Mouse (Mus musculus) kidney, embryonic 14.5 days (tissue): ENCODE data around the gene Trim37. TPM values are rescaled to one million over a fixed set of nuclear protein-coding genes. Genes with fewer than 3 reads are reported as not detected.
A peak's percentile ranks its signal among the peaks of the same experiment; 100 is the strongest.

Experiments used
- ATAC-seq: fragments of 200-750 bp; cut with Nextera tagmentation; 2 replicates; pipeline ENCODE4 v1.8.0; 2017; ENCODE audit warnings: moderate number of reproducible peaks, mild to moderate bottlenecking, moderate TSS enrichment, moderate library complexity; ENCODE audit not compliant: low FRiP score, low TSS enrichment
- H3K27ac ChIP-seq: fragments of 300-500 bp; sonication (generic); 2 replicates; pipeline ENCODE4 v1.5.1; 2014; ENCODE audit warnings: low read depth, mild to moderate bottlenecking, low read length, moderate library complexity, mixed read lengths
- H3K27me3 ChIP-seq: fragments of 300-500 bp; sonication (generic); 2 replicates; pipeline ENCODE4 v1.6.1; 2014; ENCODE audit warnings: mild to moderate bottlenecking, low read length; ENCODE audit not compliant: control insufficient read depth, insufficient read depth
- H3K36me3 ChIP-seq: fragments of 300-500 bp; sonication (generic); 2 replicates; pipeline ENCODE4 v1.6.1; 2014; ENCODE audit warnings: low read length, mixed read lengths; ENCODE audit not compliant: control insufficient read depth, insufficient read depth
- H3K4me1 ChIP-seq: fragments of 300-500 bp; sonication (generic); 2 replicates; pipeline ENCODE4 v1.6.1; 2014; ENCODE audit warnings: low read length, mixed read lengths; ENCODE audit not compliant: control insufficient read depth, insufficient read depth
- H3K4me2 ChIP-seq: fragments of 300-500 bp; sonication (generic); replicated peaks from 2 replicates; pipeline ENCODE4 v1.6.1; 2014; ENCODE audit warnings: low read depth, mild to moderate bottlenecking, low read length
- H3K4me3 ChIP-seq: fragments of 300-500 bp; sonication (generic); 2 replicates; pipeline ENCODE4 v1.5.1; 2014; ENCODE audit warnings: mild to moderate bottlenecking, low read length
- H3K9ac ChIP-seq: fragments of 300-500 bp; sonication (generic); 2 replicates; pipeline ENCODE4 v1.6.1; 2014; ENCODE audit warnings: low read depth, mild to moderate bottlenecking, low read length, moderate library complexity
- H3K9me3 ChIP-seq: fragments of 300-500 bp; sonication (generic); 2 replicates; pipeline ENCODE4 v1.6.1; 2016; ENCODE audit warnings: low read length; ENCODE audit not compliant: control insufficient read depth
- WGBS: fragments of 180-500 bp; shearing (Covaris S2); extraction: QIAGEN DNeasy Blood & Tissue Kit; methylation state at CpG from one replicate; pipeline ENCODE4 v1.1.7; 2014; 5-methylcytosine and 5-hydroxymethylcytosine counted together
- polyA plus RNA-seq: library from polyadenylated mRNA; unstranded; fragments of >200 nt; fragmentation: Nextera tagmentation; extraction: Ambion mirVana; gene quantifications from 2 replicates; pipeline ENCODE4 v1.2.1, GENCODE M21; 2014

Gene Trim37
- polyA plus RNA-seq, 1 experiment from 2014 or later = 41.4 TPM

DNA sequence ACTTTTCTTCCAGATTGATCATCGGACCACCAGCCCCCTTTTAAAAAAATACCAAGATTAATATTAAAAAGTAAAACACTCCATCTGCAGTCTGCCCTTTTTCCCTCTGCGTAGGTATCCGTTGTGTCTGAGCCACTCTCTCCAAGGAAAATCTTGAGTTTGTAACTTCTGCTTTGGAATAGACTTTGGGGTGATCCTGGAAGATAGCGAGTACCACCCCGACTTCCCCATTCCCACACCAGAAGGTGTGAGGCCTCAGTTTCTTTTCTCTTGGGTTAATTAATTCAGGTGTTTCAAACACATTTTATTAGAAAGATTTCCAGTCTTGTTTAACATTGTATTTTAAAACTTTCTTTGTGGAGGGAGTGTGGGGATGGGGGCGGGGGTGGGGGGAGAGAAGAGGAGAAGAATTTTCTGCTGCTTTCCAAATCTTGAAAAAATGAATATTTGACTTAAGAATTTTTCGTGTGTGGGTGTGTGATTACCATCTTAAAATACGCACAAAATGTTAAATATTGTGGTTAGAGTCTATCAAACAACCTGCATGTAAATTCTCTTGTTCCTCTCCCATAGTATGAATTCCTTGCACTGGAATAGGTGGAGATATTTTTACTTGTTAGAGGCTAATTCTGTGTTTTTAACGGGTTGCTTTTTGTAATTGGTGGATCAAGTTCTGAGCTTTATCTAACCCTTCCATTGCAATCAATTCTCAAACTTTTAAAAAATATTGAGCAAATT is 16.5 kb upstream of the Trim37 start:
- 6% methylated on average over 9 of the region's 9 CpGs for WGBS
- Histone ChIP-seq H3K4me1 (peaks cover 11% of the 10 kb centered on the region; the same call in 1 of the 2 replicates), H3K4me3 (peak overlapping the region; percentile 87), H3K27ac (peak overlapping the region; percentile 99), H3K4me2 (peak overlapping the region; percentile 60), H3K36me3 (peaks cover 39% of the 10 kb centered on the region), H3K9ac (peak overlapping the region; percentile 94), H3K9me3 (no peaks in the 10 kb centered on the region), H3K27me3 (no peaks in the 10 kb centered on the region)
- no peak for ATAC-seq

DNA sequence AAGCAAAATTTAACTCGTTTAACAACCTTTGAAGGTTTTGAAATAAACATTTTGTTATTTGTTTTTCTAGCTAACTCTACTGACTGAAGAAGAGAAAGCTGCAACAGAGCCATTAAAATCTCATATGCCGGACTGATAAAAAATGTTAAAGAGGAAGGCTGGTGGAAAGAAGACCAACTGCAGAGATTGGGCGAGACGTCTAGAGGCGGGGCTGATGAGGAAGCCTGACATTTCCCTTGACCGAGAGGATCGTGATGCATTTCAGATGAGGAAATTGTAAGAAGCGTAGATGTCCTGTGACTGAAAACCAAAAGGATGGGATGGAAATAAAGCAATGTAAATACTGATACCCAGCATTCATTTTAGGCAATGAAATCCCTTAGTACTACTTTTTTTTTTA is 5.0 kb upstream of the Trim37 start:
- Histone ChIP-seq H3K4me3 (no peak overlapping the region), H3K27ac (no peak overlapping the region), H3K9ac (no peak overlapping the region), H3K36me3 (peaks cover 66% of the 10 kb centered on the region), H3K27me3 (no peaks in the 10 kb centered on the region), H3K4me1 (no peaks in the 10 kb centered on the region; the same call in none of the 2 replicates), H3K9me3 (no peaks in the 10 kb centered on the region), H3K4me2 (no peak overlapping the region)
- no peak for ATAC-seq
- 90% methylated on average over 8 of the region's 8 CpGs for WGBS

DNA sequence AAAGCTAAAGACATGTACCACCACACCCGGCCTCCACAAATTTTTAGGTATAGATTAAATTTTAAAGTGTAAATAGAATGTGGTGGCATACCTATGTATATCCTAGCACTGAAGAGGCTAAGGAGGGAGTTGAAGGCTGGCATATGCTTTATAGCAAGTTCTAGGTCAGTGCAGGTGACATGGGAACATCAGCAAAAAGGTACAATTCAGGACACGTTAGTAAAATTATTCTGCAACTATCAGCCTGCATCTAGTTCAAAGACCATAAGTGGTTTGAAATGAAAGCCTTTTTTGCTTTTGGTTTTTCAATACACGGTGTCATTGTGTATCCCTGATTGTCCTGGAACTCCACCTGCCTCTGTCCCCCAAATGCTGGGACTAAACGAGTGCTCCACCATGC is 1.3 kb upstream of the Trim37 start:
- H3K4me1 ChIP-seq = no peaks in the 10 kb centered on the region; the same call in none of the 2 replicates
- no peak overlapping the region for H3K27ac ChIP-seq
- no peak for ATAC-seq
- H3K27me3 ChIP-seq = no peaks in the 10 kb centered on the region
- no peaks in the 10 kb centered on the region for H3K9me3 ChIP-seq
- peak overlapping the region; percentile 51 for H3K4me2 ChIP-seq
- peaks cover 42% of the 10 kb centered on the region for H3K36me3 ChIP-seq
- peak overlapping the region; percentile 62; the same call in 1 of the 2 replicates for H3K9ac ChIP-seq
- H3K4me3 ChIP-seq = no peak overlapping the region; the same call in 1 of the 2 replicates
- WGBS = 51% methylated on average over 4 of the region's 4 CpGs

DNA sequence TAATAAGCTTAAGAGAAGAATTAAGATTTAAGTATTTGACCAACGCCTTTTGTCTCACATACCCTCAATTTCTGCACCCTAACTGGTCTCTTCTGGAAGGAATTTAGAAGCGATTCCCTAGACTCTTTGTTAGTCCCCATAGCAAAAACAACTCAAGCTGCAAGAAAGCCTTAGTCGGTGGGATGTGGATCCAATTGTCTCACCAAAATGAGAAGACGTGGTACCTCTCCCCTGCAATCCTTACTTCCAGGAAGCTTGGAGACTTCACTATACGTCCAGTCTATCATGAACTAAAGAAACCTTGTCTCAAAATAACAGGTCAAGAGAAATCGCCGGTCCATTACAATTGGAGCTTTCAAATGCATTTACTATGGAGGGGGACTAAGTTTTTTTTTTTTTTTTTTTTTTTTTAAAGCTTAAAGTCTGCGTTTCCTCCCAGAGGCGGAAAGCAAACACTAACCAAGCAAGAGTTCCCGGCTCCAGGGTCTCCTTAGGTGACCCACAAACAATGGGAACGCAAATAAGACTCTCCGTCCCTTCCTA is 525 bp upstream of the Trim37 start:
- Histone ChIP-seq H3K4me2 (peak overlapping the region; percentile 51), H3K9me3 (no peaks in the 10 kb centered on the region), H3K9ac (peak overlapping the region; percentile 62; the same call in 1 of the 2 replicates), H3K4me3 (peak overlapping the region; percentile 76), H3K4me1 (no peaks in the 10 kb centered on the region; the same call in none of the 2 replicates), H3K27ac (peak overlapping the region; percentile 86), H3K27me3 (no peaks in the 10 kb centered on the region), H3K36me3 (peaks cover 40% of the 10 kb centered on the region)
- ATAC-seq = no peak
- 2% methylated on average over 12 of the region's 12 CpGs for WGBS

DNA sequence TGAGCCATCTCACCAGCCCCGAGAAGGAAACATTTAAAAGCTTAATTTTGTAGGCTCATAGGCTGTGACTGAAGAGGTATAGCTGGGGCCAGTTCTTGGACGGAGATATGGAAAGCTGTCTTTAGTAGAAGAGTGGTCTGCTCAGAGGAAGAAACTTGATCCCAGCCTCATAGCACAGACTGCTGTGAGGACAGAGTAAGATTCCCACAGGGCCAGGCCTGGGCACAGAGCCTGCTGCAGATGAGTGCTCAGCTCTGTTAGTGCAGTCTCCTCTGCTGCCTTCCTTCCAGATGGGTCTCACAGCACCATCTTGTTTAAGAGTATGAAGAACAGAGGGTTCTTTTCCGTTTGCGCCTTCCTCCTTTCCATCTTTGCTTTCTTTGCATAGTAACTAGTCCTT is 9.4 kb downstream of the Trim37 start:
- Histone ChIP-seq H3K9ac (no peak overlapping the region), H3K4me3 (no peak overlapping the region), H3K4me2 (no peak overlapping the region), H3K4me1 (no peaks in the 10 kb centered on the region), H3K27me3 (no peaks in the 10 kb centered on the region), H3K36me3 (peaks cover 7% of the 10 kb centered on the region), H3K27ac (no peak overlapping the region), H3K9me3 (no peaks in the 10 kb centered on the region)
- no peak for ATAC-seq
- WGBS = 86% methylated on average over 4 of the region's 4 CpGs

DNA sequence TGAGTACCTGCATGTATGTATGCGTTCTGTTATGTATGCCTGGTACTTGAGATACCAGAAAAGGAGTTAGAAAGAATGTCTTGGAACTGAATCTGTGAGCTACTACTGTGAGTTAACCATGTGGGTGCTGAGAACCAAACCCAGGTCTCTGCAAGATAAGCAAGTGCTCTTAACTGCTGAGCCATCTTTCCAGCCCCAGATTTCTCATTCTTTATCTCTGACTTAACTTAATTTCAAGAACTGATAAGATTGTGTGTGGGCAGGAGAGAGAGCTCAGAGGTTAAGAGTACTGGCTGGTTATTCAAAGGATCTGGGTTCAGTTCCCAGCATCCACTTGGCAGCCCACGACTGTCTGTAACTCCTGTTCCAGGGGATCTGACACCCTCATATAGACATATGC is 31.1 kb downstream of the Trim37 start:
- Histone ChIP-seq H3K36me3 (peaks cover 12% of the 10 kb centered on the region; the same call in 1 of the 2 replicates), H3K4me3 (no peak overlapping the region), H3K9ac (no peak overlapping the region), H3K27ac (no peak overlapping the region), H3K27me3 (no peaks in the 10 kb centered on the region), H3K4me1 (no peaks in the 10 kb centered on the region), H3K4me2 (no peak overlapping the region), H3K9me3 (no peaks in the 10 kb centered on the region)
- no peak for ATAC-seq
- WGBS = 94% methylated on average over 2 of the region's 2 CpGs

DNA sequence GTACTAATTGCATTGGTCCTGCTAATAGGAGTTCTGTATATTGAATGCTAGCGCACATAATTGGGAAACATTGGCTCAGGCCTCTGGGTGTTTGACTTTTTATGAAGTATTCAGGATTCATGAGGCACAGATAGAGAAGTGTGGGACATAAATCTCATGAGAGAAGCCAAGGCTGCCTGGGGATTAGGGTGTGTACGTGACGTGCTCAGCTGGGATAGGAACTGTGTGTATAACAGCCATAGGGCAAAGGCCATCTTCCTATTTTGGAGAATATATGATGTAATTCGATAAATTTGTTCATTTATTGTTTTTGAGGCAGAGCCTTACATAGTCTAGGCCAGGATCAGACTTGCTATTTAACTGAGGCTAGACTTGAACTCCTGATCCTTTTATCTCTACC is 35.8 kb downstream of the Trim37 start:
- Histone ChIP-seq H3K9ac (no peak overlapping the region), H3K4me3 (no peak overlapping the region), H3K9me3 (no peaks in the 10 kb centered on the region), H3K4me2 (no peak overlapping the region), H3K27ac (no peak overlapping the region), H3K27me3 (no peaks in the 10 kb centered on the region), H3K4me1 (no peaks in the 10 kb centered on the region), H3K36me3 (peaks cover 24% of the 10 kb centered on the region)
- ATAC-seq = no peak
- 87% methylated on average over 4 of the region's 4 CpGs for WGBS

DNA sequence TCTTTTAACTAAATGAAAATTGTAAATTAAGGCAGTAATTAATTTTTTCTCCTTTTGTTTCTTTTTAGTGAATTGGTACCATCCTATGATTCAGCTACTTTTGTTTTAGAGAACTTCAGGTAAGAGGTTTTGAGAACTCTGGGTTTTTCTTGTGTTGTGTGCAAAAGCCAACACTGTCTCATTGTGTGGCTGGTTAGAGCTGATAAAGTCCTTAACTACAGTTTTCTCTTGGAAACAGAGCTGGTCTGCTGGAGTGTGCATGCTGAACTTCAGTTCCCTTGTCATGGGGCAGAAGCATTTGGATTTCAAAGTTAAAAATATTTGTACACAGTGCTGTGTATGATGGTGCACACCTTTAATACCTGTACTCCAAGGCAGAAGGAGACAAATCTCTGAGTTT is 36.9 kb downstream of the Trim37 start:
- H3K4me1 ChIP-seq = no peaks in the 10 kb centered on the region
- no peaks in the 10 kb centered on the region for H3K9me3 ChIP-seq
- peaks cover 31% of the 10 kb centered on the region for H3K36me3 ChIP-seq
- no peak overlapping the region for H3K4me2 ChIP-seq
- H3K4me3 ChIP-seq = no peak overlapping the region
- H3K27me3 ChIP-seq = no peaks in the 10 kb centered on the region
- H3K9ac ChIP-seq = no peak overlapping the region
- no peak for ATAC-seq
- H3K27ac ChIP-seq = no peak overlapping the region

DNA sequence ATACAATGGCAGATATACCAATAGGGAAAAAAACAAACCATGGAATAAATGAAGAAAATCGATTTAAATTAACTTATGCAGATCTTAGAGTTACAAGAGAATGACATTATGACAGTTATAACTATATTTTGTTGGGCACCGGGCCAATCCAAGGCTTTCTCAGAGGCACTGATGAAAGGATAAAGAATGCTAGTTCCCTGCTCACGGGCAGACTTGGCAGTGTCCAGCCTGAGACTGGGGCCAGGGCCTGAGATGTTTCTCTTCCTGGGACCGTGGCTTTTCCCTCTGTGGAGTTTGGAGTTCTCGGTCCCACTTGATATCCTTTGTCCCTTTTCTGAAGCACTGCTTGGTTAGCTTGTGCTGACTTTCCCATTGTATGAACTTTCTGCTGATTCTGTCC is 46.7 kb downstream of the Trim37 start:
- H3K27ac ChIP-seq = no peak overlapping the region
- no peaks in the 10 kb centered on the region for H3K9me3 ChIP-seq
- H3K4me2 ChIP-seq = no peak overlapping the region
- H3K9ac ChIP-seq = no peak overlapping the region
- ATAC-seq = no peak
- WGBS = 90% methylated on average over 5 of the region's 5 CpGs
- no peak overlapping the region for H3K4me3 ChIP-seq
- no peaks in the 10 kb centered on the region for H3K27me3 ChIP-seq
- H3K36me3 ChIP-seq = peaks cover 8% of the 10 kb centered on the region
- H3K4me1 ChIP-seq = no peaks in the 10 kb centered on the region
